Mouse (Mus musculus): ENCODE data around the gene Slf2. TPM values are rescaled to one million over a fixed set of nuclear protein-coding genes. Genes with fewer than 3 reads are reported as not detected.

Gene Slf2
- polyA plus RNA-seq, 1 experiment, result 9.1 TPM

DNA sequence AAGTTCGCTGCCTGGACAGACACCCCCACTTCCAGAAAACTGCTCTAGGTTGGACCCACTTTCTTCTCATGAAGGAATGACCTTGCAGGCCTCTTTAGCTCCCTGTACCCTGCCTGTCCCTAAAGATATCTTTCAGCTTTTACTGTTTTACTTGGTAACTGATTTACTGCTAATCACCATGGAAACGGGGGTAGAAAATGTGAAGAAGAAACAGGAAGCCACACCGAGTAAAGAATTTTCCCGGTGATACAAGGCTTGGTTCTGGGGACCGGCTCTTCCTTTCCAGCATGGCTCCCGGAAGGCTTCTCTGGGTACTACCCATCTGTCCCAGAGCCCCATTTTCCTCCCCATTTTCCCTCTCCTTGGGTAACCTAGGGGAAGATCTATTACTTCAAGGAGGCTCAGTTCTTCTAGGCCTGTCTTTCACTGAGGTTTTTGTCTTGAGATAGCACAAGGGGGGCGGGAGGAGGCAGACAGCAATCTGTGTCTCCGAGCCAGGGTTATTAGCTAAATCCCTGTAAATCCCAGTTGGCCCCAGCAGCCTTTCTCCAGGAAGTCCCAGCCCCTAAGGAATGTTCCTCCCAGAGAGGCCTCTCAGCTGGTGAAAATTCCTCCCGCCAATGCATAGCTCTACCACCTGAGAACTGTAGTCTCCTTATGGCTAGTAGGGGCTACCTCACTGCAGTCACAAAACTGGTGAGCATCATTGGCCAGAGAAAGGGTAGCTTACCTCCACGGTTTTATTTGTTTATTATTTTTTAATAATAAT, 16.3 kb upstream of the Slf2 start:
- Histone ChIP-seq H3K4me3 (ENCODE audit: insufficient read depth, poor library complexity, severe bottlenecking) (no peak overlapping the region), H3K79me2 (ENCODE audit: control insufficient read depth, insufficient read depth) (no peaks in the 10 kb centered on the region), H3K36me3 (ENCODE audit: control insufficient read depth, insufficient read depth) (no peaks in the 10 kb centered on the region), H3K79me3 (ENCODE audit: low read depth) (no peaks in the 10 kb centered on the region), H3K27me3 (ENCODE audit: control insufficient read depth, insufficient read depth, insufficient read length) (no peaks in the 10 kb centered on the region), H3ac (ENCODE audit: control insufficient read depth, insufficient read length, low read depth) (no peak overlapping the region)
- no peak for TF ChIP-seq MYOD1 (IDR thresholded peaks at IDR 0.05; ENCODE audit: control insufficient read depth, insufficient read length, low read depth)
- no peak for TF ChIP-seq FOSL1 (IDR thresholded peaks at IDR 0.05; ENCODE audit: insufficient read depth, low read length, poor library complexity, severe bottlenecking)
- TF ChIP-seq MAX (IDR thresholded peaks at IDR 0.05), result no peak
- no peak for TF ChIP-seq CTCF (IDR thresholded peaks at IDR 0.05; ENCODE audit: control insufficient read depth, insufficient read depth, insufficient read length)
- TF ChIP-seq CEBPB (IDR thresholded peaks at IDR 0.05; ENCODE audit: low read depth), result no peak
- no peak for TF ChIP-seq MYOG (IDR thresholded peaks at IDR 0.05; ENCODE audit: control insufficient read depth, extremely low read depth, insufficient read length)
- no peak for TF ChIP-seq USF1 (IDR thresholded peaks at IDR 0.05; ENCODE audit: low read depth)

DNA sequence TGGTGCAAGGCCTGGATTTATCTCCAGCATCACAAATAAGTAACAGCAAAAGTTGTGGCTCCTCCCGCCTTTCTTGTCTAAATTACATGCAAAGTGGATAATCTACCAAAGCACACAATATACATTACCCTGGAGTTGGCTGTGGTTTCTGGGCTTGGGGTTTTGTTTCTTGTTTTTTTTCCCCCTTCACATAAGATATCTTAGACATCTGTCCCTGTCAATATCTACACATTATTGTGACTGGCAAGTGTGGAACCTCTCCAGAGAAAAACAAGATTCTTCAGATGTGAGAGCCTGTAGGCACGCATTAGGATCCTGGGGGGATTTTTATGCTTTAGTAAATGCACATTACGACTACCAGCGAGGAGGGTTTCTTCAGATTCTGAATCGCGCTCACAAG, 12.8 kb upstream of the Slf2 start:
- TF ChIP-seq CEBPB (IDR thresholded peaks at IDR 0.05; ENCODE audit: low read depth), result no peak
- no peak for TF ChIP-seq USF1 (IDR thresholded peaks at IDR 0.05; ENCODE audit: low read depth)
- no peak for TF ChIP-seq FOSL1 (IDR thresholded peaks at IDR 0.05; ENCODE audit: insufficient read depth, low read length, poor library complexity, severe bottlenecking)
- TF ChIP-seq CTCF (IDR thresholded peaks at IDR 0.05; ENCODE audit: control insufficient read depth, insufficient read depth, insufficient read length), result no peak
- TF ChIP-seq MAX (IDR thresholded peaks at IDR 0.05), result no peak
- no peak for TF ChIP-seq MYOG (IDR thresholded peaks at IDR 0.05; ENCODE audit: control insufficient read depth, extremely low read depth, insufficient read length)
- TF ChIP-seq MYOD1 (IDR thresholded peaks at IDR 0.05; ENCODE audit: control insufficient read depth, insufficient read length, low read depth), result no peak
- Histone ChIP-seq H3K79me3 (ENCODE audit: low read depth) (no peaks in the 10 kb centered on the region), H3K36me3 (ENCODE audit: control insufficient read depth, insufficient read depth) (no peaks in the 10 kb centered on the region), H3ac (ENCODE audit: control insufficient read depth, insufficient read length, low read depth) (no peak overlapping the region), H3K27me3 (ENCODE audit: control insufficient read depth, insufficient read depth, insufficient read length) (no peaks in the 10 kb centered on the region), H3K4me3 (ENCODE audit: insufficient read depth, poor library complexity, severe bottlenecking) (no peak overlapping the region), H3K79me2 (ENCODE audit: control insufficient read depth, insufficient read depth) (no peaks in the 10 kb centered on the region)

DNA sequence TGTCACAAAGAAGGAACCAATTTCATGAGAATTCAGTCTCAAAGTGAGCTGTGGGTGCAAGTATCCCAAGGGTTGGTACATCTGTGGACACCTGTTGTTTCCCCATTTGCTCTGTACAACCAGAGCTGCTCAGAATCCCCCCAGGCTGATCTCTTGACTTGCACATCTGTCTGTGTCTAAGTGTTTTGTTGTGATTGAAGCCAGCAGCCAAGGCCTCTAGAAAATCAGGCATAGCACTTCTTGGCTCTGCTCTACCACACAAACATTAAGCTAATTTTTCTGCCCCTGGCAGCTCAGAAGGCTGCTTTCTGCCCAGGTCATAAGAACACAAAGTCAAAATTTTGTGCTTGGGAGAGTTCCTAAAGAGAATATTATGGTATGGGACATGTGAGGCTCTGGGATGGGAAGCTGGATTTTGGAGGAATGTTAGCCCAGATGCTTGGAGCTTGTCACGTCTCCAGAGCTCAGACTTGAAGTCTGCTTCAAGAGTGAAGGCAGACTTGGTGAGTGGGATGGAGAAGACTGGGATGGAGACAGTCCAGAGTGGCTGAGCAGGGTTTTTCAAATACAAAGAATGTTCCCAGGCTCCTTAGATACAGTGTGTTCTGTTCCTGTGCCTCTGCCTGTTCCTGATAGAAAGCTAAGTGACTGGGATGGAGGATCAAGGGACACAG, 9.3 kb upstream of the Slf2 start:
- Histone ChIP-seq H3K27me3 (ENCODE audit: control insufficient read depth, insufficient read depth, insufficient read length) (no peaks in the 10 kb centered on the region), H3ac (ENCODE audit: control insufficient read depth, insufficient read length, low read depth) (no peak overlapping the region), H3K79me2 (ENCODE audit: control insufficient read depth, insufficient read depth) (no peaks in the 10 kb centered on the region), H3K79me3 (ENCODE audit: low read depth) (no peaks in the 10 kb centered on the region), H3K36me3 (ENCODE audit: control insufficient read depth, insufficient read depth) (no peaks in the 10 kb centered on the region), H3K4me3 (ENCODE audit: insufficient read depth, poor library complexity, severe bottlenecking) (no peak overlapping the region)
- TF ChIP-seq MYOD1 (IDR thresholded peaks at IDR 0.05; ENCODE audit: control insufficient read depth, insufficient read length, low read depth) (no peak), CTCF (IDR thresholded peaks at IDR 0.05; ENCODE audit: control insufficient read depth, insufficient read depth, insufficient read length) (no peak), MYOG (IDR thresholded peaks at IDR 0.05; ENCODE audit: control insufficient read depth, extremely low read depth, insufficient read length) (no peak), USF1 (IDR thresholded peaks at IDR 0.05; ENCODE audit: low read depth) (no peak), CEBPB (IDR thresholded peaks at IDR 0.05; ENCODE audit: low read depth) (no peak), MAX (IDR thresholded peaks at IDR 0.05) (no peak), FOSL1 (IDR thresholded peaks at IDR 0.05; ENCODE audit: insufficient read depth, low read length, poor library complexity, severe bottlenecking) (no peak)

DNA sequence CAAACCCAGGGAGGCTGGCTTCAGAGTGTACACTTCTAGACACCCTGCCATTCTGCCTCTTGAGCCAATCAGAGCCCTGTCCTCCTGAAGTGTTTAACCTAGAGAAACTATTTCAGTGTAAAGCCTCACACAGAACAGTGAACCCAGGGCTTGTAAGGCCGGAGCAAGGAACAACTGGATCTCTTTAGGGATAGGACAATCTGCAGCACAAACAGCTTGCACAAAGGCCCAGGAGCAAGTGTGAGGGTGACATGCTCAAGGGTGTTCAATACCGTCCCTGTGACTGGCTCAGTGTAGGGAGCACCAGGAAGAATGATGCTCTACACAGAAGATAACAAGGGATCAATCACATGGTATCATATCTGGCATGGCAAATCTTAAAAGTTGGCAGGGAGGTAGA, 8.4 kb upstream of the Slf2 start:
- Histone ChIP-seq H3K4me3 (ENCODE audit: insufficient read depth, poor library complexity, severe bottlenecking) (no peak overlapping the region), H3K79me2 (ENCODE audit: control insufficient read depth, insufficient read depth) (no peaks in the 10 kb centered on the region), H3ac (ENCODE audit: control insufficient read depth, insufficient read length, low read depth) (no peak overlapping the region), H3K79me3 (ENCODE audit: low read depth) (no peaks in the 10 kb centered on the region), H3K27me3 (ENCODE audit: control insufficient read depth, insufficient read depth, insufficient read length) (no peaks in the 10 kb centered on the region), H3K36me3 (ENCODE audit: control insufficient read depth, insufficient read depth) (no peaks in the 10 kb centered on the region)
- TF ChIP-seq CEBPB (IDR thresholded peaks at IDR 0.05; ENCODE audit: low read depth), result no peak
- no peak for TF ChIP-seq MYOG (IDR thresholded peaks at IDR 0.05; ENCODE audit: control insufficient read depth, extremely low read depth, insufficient read length)
- TF ChIP-seq USF1 (IDR thresholded peaks at IDR 0.05; ENCODE audit: low read depth), result no peak
- no peak for TF ChIP-seq MAX (IDR thresholded peaks at IDR 0.05)
- TF ChIP-seq MYOD1 (IDR thresholded peaks at IDR 0.05; ENCODE audit: control insufficient read depth, insufficient read length, low read depth), result no peak
- TF ChIP-seq FOSL1 (IDR thresholded peaks at IDR 0.05; ENCODE audit: insufficient read depth, low read length, poor library complexity, severe bottlenecking), result no peak
- TF ChIP-seq CTCF (IDR thresholded peaks at IDR 0.05; ENCODE audit: control insufficient read depth, insufficient read depth, insufficient read length), result no peak

GRCm38 (mm10) chr19:44924699-44925098, 6.3 kb upstream of the Slf2 start:
- Histone ChIP-seq H3K79me3 (ENCODE audit: low read depth) (no peaks in the 10 kb centered on the region), H3K36me3 (ENCODE audit: control insufficient read depth, insufficient read depth) (no peaks in the 10 kb centered on the region), H3K4me3 (ENCODE audit: insufficient read depth, poor library complexity, severe bottlenecking) (no peak overlapping the region), H3ac (ENCODE audit: control insufficient read depth, insufficient read length, low read depth) (no peak overlapping the region), H3K79me2 (ENCODE audit: control insufficient read depth, insufficient read depth) (no peaks in the 10 kb centered on the region), H3K27me3 (ENCODE audit: control insufficient read depth, insufficient read depth, insufficient read length) (no peaks in the 10 kb centered on the region)
- TF ChIP-seq FOSL1 (IDR thresholded peaks at IDR 0.05; ENCODE audit: insufficient read depth, low read length, poor library complexity, severe bottlenecking), result no peak
- TF ChIP-seq CEBPB (IDR thresholded peaks at IDR 0.05; ENCODE audit: low read depth), result no peak
- no peak for TF ChIP-seq MAX (IDR thresholded peaks at IDR 0.05)
- TF ChIP-seq CTCF (IDR thresholded peaks at IDR 0.05; ENCODE audit: control insufficient read depth, insufficient read depth, insufficient read length), result no peak
- TF ChIP-seq MYOG (IDR thresholded peaks at IDR 0.05; ENCODE audit: control insufficient read depth, extremely low read depth, insufficient read length), result no peak

Measured in C2C12 (cell line).